Mouse (Mus musculus) stomach, embryonic 15.5 days (tissue): ENCODE data around the gene Fam178b. TPM values are rescaled to one million over a fixed set of nuclear protein-coding genes. Genes with fewer than 3 reads are reported as not detected.

Experiments
- ATAC-seq: fragments of 200-750 bp; cut with Nextera tagmentation; 2 replicates; pipeline ENCODE4 v1.8.0; 2017; ENCODE audit warnings: low read depth, moderate number of reproducible peaks, moderate TSS enrichment; ENCODE audit not compliant: insufficient read depth, low FRiP score
- H3K27ac ChIP-seq: fragments of 300-500 bp; sonication (generic); 2 replicates; pipeline ENCODE4 v1.5.1; 2015; ENCODE audit warnings: mild to moderate bottlenecking, inconsistent platforms
- H3K27me3 ChIP-seq: fragments of 300-500 bp; sonication (generic); replicated peaks from 2 replicates; pipeline ENCODE4 v1.6.1; 2015; ENCODE audit warnings: inconsistent platforms
- H3K36me3 ChIP-seq: fragments of 300-500 bp; sonication (generic); 2 replicates; pipeline ENCODE4 v1.6.1; 2015; ENCODE audit warnings: inconsistent platforms
- H3K4me1 ChIP-seq: fragments of 300-500 bp; sonication (generic); 2 replicates; pipeline ENCODE4 v1.6.1; 2015; ENCODE audit warnings: inconsistent platforms
- H3K4me2 ChIP-seq: fragments of 300-500 bp; sonication (generic); 2 replicates; pipeline ENCODE4 v1.6.1; 2015; ENCODE audit warnings: mild to moderate bottlenecking, inconsistent platforms
- H3K4me3 ChIP-seq: fragments of 300-500 bp; sonication (generic); replicated peaks from 2 replicates; pipeline ENCODE4 v1.5.1; 2015; ENCODE audit warnings: inconsistent platforms
- H3K9ac ChIP-seq: fragments of 300-500 bp; sonication (generic); 2 replicates; pipeline ENCODE4 v1.6.1; 2015; ENCODE audit warnings: inconsistent platforms
- H3K9me3 ChIP-seq: fragments of 300-500 bp; sonication (generic); 2 replicates; pipeline ENCODE4 v1.6.1; 2016; ENCODE audit warnings: inconsistent platforms
- WGBS: fragments of 180-500 bp; shearing (Covaris S2); methylation state at CpG from one replicate; pipeline ENCODE4 v1.1.7; 2015; 5-methylcytosine and 5-hydroxymethylcytosine counted together
- polyA plus RNA-seq: library from polyadenylated mRNA; unstranded; fragments of >200 nt; fragmentation: Nextera tagmentation; extraction: Ambion mirVana; gene quantifications from 2 replicates; pipeline ENCODE4 v1.2.1, GENCODE M21; 2015

Fam178b gene
- 0.68 and 0.96 TPM in 2 replicates for polyA plus RNA-seq

DNA sequence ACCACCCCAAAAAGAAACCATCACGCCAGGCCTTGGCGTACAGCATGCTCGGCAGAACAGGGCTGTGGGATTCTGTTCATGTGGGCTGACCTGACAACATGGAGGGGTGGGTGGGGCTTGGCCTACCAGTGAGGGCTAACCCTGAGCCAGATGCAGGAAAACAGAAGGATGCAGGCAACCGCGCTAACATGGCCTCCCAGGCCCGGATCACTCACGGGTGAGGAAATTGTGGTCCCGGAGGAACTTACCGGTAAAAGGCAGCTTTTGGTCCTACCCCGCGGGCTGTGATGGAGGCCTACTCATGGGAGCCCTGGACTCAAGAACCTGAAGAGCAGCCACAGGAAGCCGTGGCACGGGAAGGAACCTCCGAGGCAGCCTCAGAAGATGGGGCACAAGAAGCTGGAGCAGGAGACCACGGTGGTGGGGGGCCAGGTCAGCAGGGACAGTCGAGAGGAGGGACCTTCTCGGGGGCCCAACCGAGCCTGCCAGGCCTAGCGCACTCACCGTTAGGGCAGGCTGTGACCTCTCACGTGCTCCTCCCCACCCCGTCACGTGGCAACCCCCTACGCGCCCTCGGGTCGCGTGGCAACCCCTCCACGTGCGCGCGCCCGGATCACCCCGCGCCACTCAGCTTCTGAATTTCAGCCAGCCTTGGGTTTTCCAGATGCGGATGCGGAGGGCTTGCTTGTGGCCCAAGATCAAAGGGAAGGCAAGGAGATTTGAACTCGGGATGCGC, at the start of gene Fam178b:
Gene Fam178b (minus strand): TSS at position 564 of the 736 bp plus-strand sequence.
- H3K4me2 ChIP-seq, result no peak within 1 kb of the TSS
- peaks cover 2% of the 10 kb centered on the region; the same call in 1 of the 2 replicates for H3K4me1 ChIP-seq
- H3K9ac ChIP-seq, result no peak within 1 kb of the TSS
- H3K36me3 ChIP-seq, result no peaks in the 10 kb centered on the region
- WGBS, result 91% methylated on average over 39 of the region's 39 CpGs
- ATAC-seq, result no peak
- H3K27me3 ChIP-seq, result no peaks in the 10 kb centered on the region
- no peak within 1 kb of the TSS for H3K27ac ChIP-seq
- H3K9me3 ChIP-seq, result no peaks in the 10 kb centered on the region
- no peak within 1 kb of the TSS for H3K4me3 ChIP-seq

DNA sequence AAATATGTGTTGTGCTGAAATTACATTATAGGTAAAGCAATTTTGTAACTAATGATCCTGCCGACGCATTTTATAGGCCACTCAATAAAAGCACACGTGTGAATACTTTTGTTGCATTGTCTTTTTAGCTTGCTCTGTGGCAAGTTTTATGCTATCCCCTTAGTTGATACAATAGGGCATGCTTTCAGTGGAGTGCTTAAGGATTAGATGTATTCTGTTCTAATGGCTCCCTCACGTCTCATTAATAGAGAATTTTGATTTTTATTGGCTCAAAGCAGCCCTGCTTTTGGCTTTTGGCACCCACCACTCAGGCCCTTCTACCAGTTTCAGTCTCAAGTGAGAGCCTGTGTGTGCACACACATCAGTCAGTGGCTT, 41.1 kb upstream of the Fam178b start:
- H3K4me2 ChIP-seq, result no peak overlapping the region
- H3K9ac ChIP-seq, result no peak overlapping the region
- H3K4me1 ChIP-seq, result peaks cover 4% of the 10 kb centered on the region; the same call in 1 of the 2 replicates
- no peaks in the 10 kb centered on the region for H3K36me3 ChIP-seq
- H3K9me3 ChIP-seq, result no peaks in the 10 kb centered on the region
- H3K4me3 ChIP-seq, result no peak overlapping the region
- no peak for ATAC-seq
- 73% methylated on average over 4 of the region's 4 CpGs for WGBS
- no peaks in the 10 kb centered on the region for H3K27me3 ChIP-seq
- H3K27ac ChIP-seq, result no peak overlapping the region

- Histone ChIP-seq H3K36me3 (no peaks in the 10 kb centered on the region), H3K27me3 (no peaks in the 10 kb centered on the region)
These were observed 40.4 kb upstream of the Fam178b start for GRCm38 (mm10) chr1:36723146-36724056.

GRCm38 (mm10) chr1:36718786-36719185, 35.8 kb upstream of the Fam178b start:
- WGBS, result 69% methylated on average over 1 of the region's 1 CpGs
- no peak for ATAC-seq
- H3K27ac ChIP-seq, result no peak overlapping the region
- peaks cover 4% of the 10 kb centered on the region; the same call in 1 of the 2 replicates for H3K4me1 ChIP-seq
- H3K9me3 ChIP-seq, result no peaks in the 10 kb centered on the region
- no peak overlapping the region for H3K4me3 ChIP-seq
- no peaks in the 10 kb centered on the region for H3K36me3 ChIP-seq
- no peaks in the 10 kb centered on the region for H3K27me3 ChIP-seq
- no peak overlapping the region for H3K4me2 ChIP-seq
- no peak overlapping the region for H3K9ac ChIP-seq

More at GRCm38 (mm10) chr1:36723146-36724056, 40.4 kb upstream of the Fam178b start:
- 59% methylated on average over 16 of the region's 16 CpGs for WGBS
- Histone ChIP-seq H3K9ac (no peak overlapping the region), H3K4me1 (peaks cover 4% of the 10 kb centered on the region; the same call in 1 of the 2 replicates), H3K27ac (no peak overlapping the region), H3K4me2 (no peak overlapping the region), H3K9me3 (no peaks in the 10 kb centered on the region), H3K4me3 (no peak overlapping the region)
- ATAC-seq, result no peak

- no peak within 1 kb of the TSS for H3K9ac ChIP-seq
- H3K9me3 ChIP-seq, result no peaks in the 10 kb centered on the region
- WGBS, result 73% methylated on average over 5 of the region's 5 CpGs
- no peaks in the 10 kb centered on the region for H3K36me3 ChIP-seq
- H3K4me2 ChIP-seq, result no peak within 1 kb of the TSS
- H3K4me1 ChIP-seq, result no peaks in the 10 kb centered on the region
- no peak for ATAC-seq
- no peak within 1 kb of the TSS for H3K27ac ChIP-seq
- H3K27me3 ChIP-seq, result no peaks in the 10 kb centered on the region
- no peak within 1 kb of the TSS for H3K4me3 ChIP-seq
These were observed 31.3 kb upstream of the Fam178b start, which contains the start of gene Actr1b for GRCm38 (mm10) chr1:36714311-36714710. Actr1b (minus strand) TSS chr1:36714422.

- Histone ChIP-seq H3K36me3 (0 out of 2 replicates have a peak, but pooled peaks cover 10% of the 10 kb centered on the region), H3K4me3 (no peak overlapping the region), H3K4me2 (no peak overlapping the region), H3K9ac (no peak overlapping the region), H3K4me1 (peaks cover 12% of the 10 kb centered on the region), H3K27me3 (no peaks in the 10 kb centered on the region), H3K9me3 (no peaks in the 10 kb centered on the region), H3K27ac (no peak overlapping the region)
- WGBS, result 90% methylated on average over 2 of the region's 2 CpGs
- no peak for ATAC-seq
These were observed 28.1 kb upstream of the Fam178b start for GRCm38 (mm10) chr1:36711104-36711503.

- H3K9ac ChIP-seq, result peak within 1 kb of the TSS; percentile 97
- ATAC-seq, result peak; percentile 96
- no peaks in the 10 kb centered on the region for H3K9me3 ChIP-seq
- peak within 1 kb of the TSS; percentile 77 for H3K4me2 ChIP-seq
- H3K27me3 ChIP-seq, result no peaks in the 10 kb centered on the region
- peaks cover 12% of the 10 kb centered on the region for H3K36me3 ChIP-seq
- WGBS, result under 1% methylated on average over 29 of the region's 29 CpGs
- peaks cover 12% of the 10 kb centered on the region for H3K4me1 ChIP-seq
- H3K27ac ChIP-seq, result peak within 1 kb of the TSS; percentile 91
- peak within 1 kb of the TSS; percentile 98 for H3K4me3 ChIP-seq
These were observed 26.9 kb upstream of the Fam178b start, which contains the start of gene 4933424G06Rik for GRCm38 (mm10) chr1:36709854-36710280. 4933424G06Rik (plus strand) TSS chr1:36710149.

- H3K4me3 ChIP-seq, result peak overlapping the region; percentile 98
- peak overlapping the region; percentile 97 for H3K9ac ChIP-seq
- WGBS, result under 1% methylated on average over 33 of the region's 33 CpGs
- H3K4me2 ChIP-seq, result peak overlapping the region; percentile 77
- H3K4me1 ChIP-seq, result peaks cover 12% of the 10 kb centered on the region
- H3K27ac ChIP-seq, result peak overlapping the region; percentile 91
- peak; percentile 40 for ATAC-seq
- no peaks in the 10 kb centered on the region for H3K9me3 ChIP-seq
- H3K36me3 ChIP-seq, result peaks cover 18% of the 10 kb centered on the region
- H3K27me3 ChIP-seq, result no peaks in the 10 kb centered on the region
These were observed 26.3 kb upstream of the Fam178b start for GRCm38 (mm10) chr1:36709055-36709853.

DNA sequence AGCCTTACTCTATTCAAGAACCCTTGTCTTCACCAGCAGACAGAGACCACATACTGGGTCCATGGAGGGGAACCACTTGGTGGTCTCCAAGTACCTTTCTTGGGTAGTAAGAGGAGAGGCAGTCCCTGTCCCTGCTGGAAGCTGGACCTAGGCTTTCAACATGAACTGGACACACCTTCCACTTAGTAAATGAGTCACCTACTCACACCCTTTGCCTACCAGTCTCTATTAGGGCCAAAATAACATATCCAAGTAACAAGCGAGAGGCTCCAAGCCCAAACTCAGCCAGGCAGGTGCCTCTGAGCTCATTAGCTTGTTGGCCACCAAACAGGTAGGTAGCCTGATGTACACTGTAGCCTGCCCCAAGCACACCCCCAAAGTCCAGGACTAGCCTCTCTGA, 25.6 kb upstream of the Fam178b start:
- 79% methylated on average over 1 of the region's 1 CpGs for WGBS
- H3K36me3 ChIP-seq, result peaks cover 24% of the 10 kb centered on the region
- peak overlapping the region; percentile 91; the same call in 1 of the 2 replicates for H3K27ac ChIP-seq
- H3K4me2 ChIP-seq, result peak overlapping the region; percentile 77
- H3K27me3 ChIP-seq, result no peaks in the 10 kb centered on the region
- H3K4me3 ChIP-seq, result peak overlapping the region; percentile 98
- H3K9me3 ChIP-seq, result no peaks in the 10 kb centered on the region
- no peak for ATAC-seq
- peak overlapping the region; percentile 97; the same call in 1 of the 2 replicates for H3K9ac ChIP-seq
- H3K4me1 ChIP-seq, result peaks cover 12% of the 10 kb centered on the region

DNA sequence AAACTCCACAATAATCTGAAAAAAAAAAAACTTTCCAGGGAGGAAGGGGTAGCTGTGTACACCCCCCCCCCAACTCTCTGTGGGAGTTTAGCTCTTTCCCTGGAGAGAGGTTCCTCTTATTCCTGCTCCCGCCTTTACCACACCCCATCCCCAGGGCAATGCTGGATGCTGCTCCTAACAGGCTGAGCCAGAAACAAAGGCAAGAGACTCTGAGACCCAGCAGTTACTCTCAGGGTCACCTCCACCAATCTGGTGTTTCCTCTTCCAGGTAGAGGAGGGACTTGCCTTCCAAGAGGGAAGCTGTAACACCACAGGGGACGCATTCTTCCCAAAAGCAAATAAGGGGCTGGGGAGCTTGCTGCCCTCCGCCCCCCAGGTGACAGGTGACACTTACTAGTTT, 24.8 kb upstream of the Fam178b start:
- 68% methylated on average over 3 of the region's 3 CpGs for WGBS
- H3K4me2 ChIP-seq, result no peak overlapping the region
- H3K9me3 ChIP-seq, result no peaks in the 10 kb centered on the region
- no peak overlapping the region for H3K9ac ChIP-seq
- no peak overlapping the region for H3K27ac ChIP-seq
- H3K4me3 ChIP-seq, result no peak overlapping the region
- peaks cover 33% of the 10 kb centered on the region for H3K36me3 ChIP-seq
- ATAC-seq, result no peak
- H3K4me1 ChIP-seq, result peaks cover 12% of the 10 kb centered on the region
- no peaks in the 10 kb centered on the region for H3K27me3 ChIP-seq

DNA sequence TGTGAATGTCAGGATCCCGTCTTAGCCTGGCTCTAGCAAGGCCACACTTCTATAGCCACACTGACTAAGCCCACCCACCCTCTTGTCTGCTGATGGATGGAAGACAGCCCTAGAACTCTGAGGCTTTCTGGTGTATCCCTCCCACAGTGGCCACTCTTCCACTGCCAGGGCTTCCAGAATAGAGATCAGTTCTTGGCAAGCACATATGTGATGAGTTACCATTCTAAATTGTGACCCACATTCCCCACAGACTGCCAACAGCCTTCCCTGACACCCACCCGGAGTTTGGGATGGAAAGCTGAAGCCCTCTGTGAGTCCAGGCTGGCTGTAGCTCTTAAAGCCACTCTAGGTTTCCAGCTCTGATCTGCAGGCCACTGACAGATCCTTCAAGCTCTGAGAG, 24.2 kb upstream of the Fam178b start:
- H3K4me2 ChIP-seq, result no peak overlapping the region
- H3K27me3 ChIP-seq, result no peaks in the 10 kb centered on the region
- 84% methylated on average over 2 of the region's 2 CpGs for WGBS
- no peak overlapping the region for H3K9ac ChIP-seq
- H3K9me3 ChIP-seq, result no peaks in the 10 kb centered on the region
- peaks cover 33% of the 10 kb centered on the region for H3K36me3 ChIP-seq
- peaks cover 12% of the 10 kb centered on the region for H3K4me1 ChIP-seq
- ATAC-seq, result no peak
- no peak overlapping the region for H3K4me3 ChIP-seq
- H3K27ac ChIP-seq, result no peak overlapping the region
